Mouse (Mus musculus) ES-Bruce4 (cell line): Measurements from ENCODE around the gene Cyp1a2. TPM values are rescaled to one million over a fixed set of nuclear protein-coding genes. Genes with fewer than 3 reads are reported as not detected.

ENCODE experiments used
- H3K27ac ChIP-seq: 2 replicates; pipeline ENCODE4 v1.5.1; 2012; ENCODE audit warnings: low read length, inconsistent platforms; ENCODE audit not compliant: insufficient read depth
- H3K27me3 ChIP-seq: 2 replicates; pipeline ENCODE4 v1.6.1; 2012; ENCODE audit warnings: mild to moderate bottlenecking, low read length, inconsistent platforms; ENCODE audit not compliant: control insufficient read depth, poor library complexity, insufficient read depth, severe bottlenecking
- H3K36me3 ChIP-seq: 2 replicates; pipeline ENCODE4 v1.6.1; 2012; ENCODE audit warnings: inconsistent platforms, mild to moderate bottlenecking, low read length, moderate library complexity; ENCODE audit not compliant: control insufficient read depth, poor library complexity, insufficient read depth, severe bottlenecking
- H3K4me1 ChIP-seq: one replicate; pipeline ENCODE4 v1.8.1; 2011; ENCODE audit warnings: low read length; ENCODE audit not compliant: control insufficient read depth, insufficient read depth
- H3K4me3 ChIP-seq: 2 replicates; pipeline ENCODE4 v1.5.1; 2011; ENCODE audit warnings: low read depth, mild to moderate bottlenecking, low read length
- H3K9ac ChIP-seq: 2 replicates; pipeline ENCODE4 v1.6.1; 2012; ENCODE audit warnings: low read depth, mild to moderate bottlenecking, inconsistent platforms; ENCODE audit not compliant: poor library complexity, severe bottlenecking
- H3K9me3 ChIP-seq: replicated peaks from 2 replicates; pipeline ENCODE4 v1.6.1; 2012; ENCODE audit warnings: mild to moderate bottlenecking, low read length, inconsistent platforms; ENCODE audit not compliant: control insufficient read depth, poor library complexity, insufficient read depth, severe bottlenecking
- CTCF ChIP-seq: IDR thresholded peaks from one replicate; pipeline ENCODE4 v1.8.1; 2011; ENCODE audit warnings: low read depth, low read length
- EP300 ChIP-seq: IDR thresholded peaks from 2 replicates; pipeline ENCODE4 v1.6.1; 2011; ENCODE audit warnings: low read depth, low read length; ENCODE audit not compliant: insufficient read depth
- POLR2A ChIP-seq: IDR thresholded peaks from one replicate; pipeline ENCODE4 v1.8.1; 2011; ENCODE audit warnings: low read length; ENCODE audit not compliant: insufficient read depth
- polyA plus RNA-seq: library from polyadenylated mRNA; stranded (reverse); fragments of >200 nt; gene quantifications from 2 replicates; pipeline ENCODE4 v1.2.4, GENCODE M21; 2011; ENCODE audit warnings: low read depth; ENCODE audit not compliant: missing spikeins, insufficient read depth, insufficient read length

Cyp1a2 gene
- polyA plus RNA-seq, 1 experiment, result not detected

DNA sequence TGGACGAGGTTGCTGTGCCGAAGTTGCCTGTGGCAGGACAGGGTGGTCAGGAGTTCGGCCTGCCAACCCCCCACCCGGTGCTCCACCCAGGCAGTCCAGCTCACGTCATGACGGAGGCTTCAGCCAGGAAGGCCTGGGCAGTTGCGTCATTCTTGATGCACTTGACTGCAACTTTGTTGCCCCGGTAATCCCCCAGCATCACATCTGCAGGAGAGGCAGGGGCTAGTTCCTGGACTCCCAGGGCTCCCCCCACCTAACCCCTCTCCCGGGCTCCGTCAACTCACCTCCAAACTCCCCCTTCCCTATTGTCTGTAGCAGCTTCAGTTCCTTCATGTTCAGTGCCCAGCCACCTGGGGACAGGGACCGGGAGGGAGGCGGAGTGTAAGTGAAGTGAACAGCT, 54.8 kb downstream of the Cyp1a2 start:
- no peaks in the 10 kb centered on the region for H3K4me1 ChIP-seq
- no peak overlapping the region for H3K4me3 ChIP-seq
- no peaks in the 10 kb centered on the region for H3K27me3 ChIP-seq
- TF ChIP-seq POLR2A, result no peak
- H3K36me3 ChIP-seq, result peaks cover 3% of the 10 kb centered on the region; the same call in 1 of the 2 replicates
- no peak overlapping the region for H3K9ac ChIP-seq
- no peak overlapping the region for H3K27ac ChIP-seq
- no peaks in the 10 kb centered on the region for H3K9me3 ChIP-seq

GRCm38 (mm10) chr9:57627892-57628291, 55.6 kb downstream of the Cyp1a2 start:
- no peak overlapping the region for H3K9ac ChIP-seq
- TF ChIP-seq CTCF (no peak), EP300 (no peak), POLR2A (no peak)
- H3K4me3 ChIP-seq, result no peak overlapping the region
- peaks cover 3% of the 10 kb centered on the region; the same call in 1 of the 2 replicates for H3K36me3 ChIP-seq
- H3K4me1 ChIP-seq, result no peaks in the 10 kb centered on the region
- no peaks in the 10 kb centered on the region for H3K9me3 ChIP-seq
- no peak overlapping the region for H3K27ac ChIP-seq
- H3K27me3 ChIP-seq, result no peaks in the 10 kb centered on the region

- TF ChIP-seq POLR2A (no peak), CTCF (no peak), EP300 (no peak)
- Histone ChIP-seq H3K27me3 (no peaks in the 10 kb centered on the region), H3K36me3 (peaks cover 3% of the 10 kb centered on the region; the same call in 1 of the 2 replicates), H3K9me3 (no peaks in the 10 kb centered on the region), H3K9ac (no peak overlapping the region), H3K4me3 (no peak overlapping the region), H3K4me1 (no peaks in the 10 kb centered on the region), H3K27ac (no peak overlapping the region)
Measured at GRCm38 (mm10) chr9:57627191-57627590, 56.3 kb downstream of the Cyp1a2 start.

Other genes with a start within 250 kb of the Cyp1a2 start
- gene Ppcdc, start 243.6 kb downstream of the Cyp1a2 start, polyA plus RNA-seq, result 35.6 and 39.8 TPM in 2 replicates
- gene Scamp5, start 215.6 kb downstream of the Cyp1a2 start, polyA plus RNA-seq, result 31.1 and 32.1 TPM in 2 replicates
- 14.3 and 17.6 TPM in 2 replicates for gene Rpp25, start 179.7 kb downstream of the Cyp1a2 start, polyA plus RNA-seq
- 490 and 512 TPM in 2 replicates for gene Cox5a, start 162.4 kb downstream of the Cyp1a2 start, polyA plus RNA-seq
- 9.0 and 11.8 TPM in 2 replicates for gene Fam219b, start 146.2 kb downstream of the Cyp1a2 start, polyA plus RNA-seq
- 39.1 TPM in 2 replicates for gene Mpi, start 130.9 kb downstream of the Cyp1a2 start, polyA plus RNA-seq
- 26.6 and 31.0 TPM in 2 replicates for gene Scamp2, start 122.8 kb downstream of the Cyp1a2 start, polyA plus RNA-seq
- 10.1 TPM in 2 replicates for gene Ulk3, start 94.3 kb downstream of the Cyp1a2 start, polyA plus RNA-seq
- not detected in 2 replicates for gene Cplx3, start 77.4 kb downstream of the Cyp1a2 start, polyA plus RNA-seq
- not detected in 2 replicates for gene Lman1l, start 62.9 kb downstream of the Cyp1a2 start, polyA plus RNA-seq
- 30.7 and 35.5 TPM in 2 replicates for gene Csk, start 30.1 kb downstream of the Cyp1a2 start, polyA plus RNA-seq
- gene Cyp1a1, start 4.2 kb upstream of the Cyp1a2 start, polyA plus RNA-seq, result 1.2 and 1.8 TPM in 2 replicates
- 22.0 and 26.3 TPM in 2 replicates for gene Edc3, start 24.8 kb upstream of the Cyp1a2 start, polyA plus RNA-seq
- gene Clk3, start 82.2 kb upstream of the Cyp1a2 start, polyA plus RNA-seq, result 71.2 and 77.7 TPM in 2 replicates
- gene Arid3b, start 153.1 kb upstream of the Cyp1a2 start, polyA plus RNA-seq, result 87.8 and 93.0 TPM in 2 replicates
- 67.5 and 69.1 TPM in 2 replicates for gene Ubl7, start 227.3 kb upstream of the Cyp1a2 start, polyA plus RNA-seq